In genomic region chr13:95777651-95778391, GRCm38 (mm10) we compare ENCODE assay signal across 12 mouse cellular contexts.
DNase-seq lines count a peak whose midpoint lies in the region; ATAC-seq and TF ChIP-seq lines count a peak whose summit lies in the region.
"Had no signal": no experiment of that assay in that cellular context is flagged by ENCODE, and none has a peak within 500 bp of the region (broad histone marks: within the 10 kb centered on the region; RNA-seq: fewer than 3 reads in every experiment).

No protein-coding gene starts in this region.

- intact Hi-C loops in heart, postnatal 10 days (cut with DNase I) = loop anchor here (2.0 to 5.0 kb wide), 2 partner anchors 114 to 173 kb away; partner anchors contain the start of gene Iqgap2

- WGBS in hindbrain, postnatal 0 days = 73% methylated on average over 5 of the region's 5 CpGs
- 93% methylated on average over 5 of the region's 5 CpGs for WGBS in hindbrain, embryonic 12.5 days
- WGBS in stomach, embryonic 16.5 days = 83% methylated on average over 5 of the region's 5 CpGs
- 85% methylated on average over 5 of the region's 5 CpGs for WGBS in stomach, postnatal 0 days
- 80% methylated on average over 5 of the region's 5 CpGs for WGBS in embryonic facial prominence, embryonic 12.5 days

- H3K36me3 ChIP-seq in hindbrain, postnatal 0 days (ENCODE audit: insufficient read depth, low read length) = no peaks in the 10 kb centered on the region
- no peaks in the 10 kb centered on the region for H3K36me3 ChIP-seq in hindbrain, embryonic 12.5 days
- H3K36me3 ChIP-seq in stomach, embryonic 16.5 days (ENCODE audit: control insufficient read depth, insufficient read depth, low read length) = no peaks in the 10 kb centered on the region
- H3K36me3 ChIP-seq in stomach, postnatal 0 days (ENCODE audit: control insufficient read depth, insufficient read depth, low read length) = no peaks in the 10 kb centered on the region
- no peaks in the 10 kb centered on the region for H3K36me3 ChIP-seq in embryonic facial prominence, embryonic 12.5 days
- H3K36me3 ChIP-seq: heart, embryonic 12.5 days; lung, embryonic 15.5 days had no signal

- H3K4me1 ChIP-seq in hindbrain, postnatal 0 days (ENCODE audit: insufficient read depth, low read length) = no peaks in the 10 kb centered on the region; the same call in 1 of the 2 replicates
- peaks cover 55% of the 10 kb centered on the region for H3K4me1 ChIP-seq in hindbrain, embryonic 12.5 days
- H3K4me1 ChIP-seq in stomach, embryonic 16.5 days (ENCODE audit: control insufficient read depth, insufficient read depth, low read length) = peaks cover 39% of the 10 kb centered on the region
- H3K4me1 ChIP-seq in stomach, postnatal 0 days (replicated peaks; ENCODE audit: control insufficient read depth, insufficient read depth) = peaks cover 6% of the 10 kb centered on the region; the same call in 1 of the 2 replicates
- peaks cover 46% of the 10 kb centered on the region for H3K4me1 ChIP-seq in embryonic facial prominence, embryonic 12.5 days

- no peak overlapping the region for H3K27ac ChIP-seq in hindbrain, postnatal 0 days
- no peak overlapping the region for H3K27ac ChIP-seq in hindbrain, embryonic 12.5 days
- no peak overlapping the region for H3K27ac ChIP-seq in stomach, embryonic 16.5 days (ENCODE audit: low read length)
- no peak overlapping the region for H3K27ac ChIP-seq in stomach, postnatal 0 days (replicated peaks)
- 0 out of 2 replicates have a peak overlapping the region, but pooled peaks have one; percentile 52 for H3K27ac ChIP-seq in embryonic facial prominence, embryonic 12.5 days
- H3K27ac ChIP-seq: forebrain, embryonic 13.5 days; kidney, postnatal 0 days; lung, embryonic 15.5 days had no signal

- no peaks in the 10 kb centered on the region for H3K27me3 ChIP-seq in hindbrain, postnatal 0 days (ENCODE audit: insufficient read depth, low read length)
- H3K27me3 ChIP-seq in hindbrain, embryonic 12.5 days = no peaks in the 10 kb centered on the region
- H3K27me3 ChIP-seq in stomach, embryonic 16.5 days (ENCODE audit: control insufficient read depth, insufficient read depth, low read length) = no peaks in the 10 kb centered on the region
- no peaks in the 10 kb centered on the region for H3K27me3 ChIP-seq in stomach, postnatal 0 days (ENCODE audit: control insufficient read depth, insufficient read depth, low read length)
- no peaks in the 10 kb centered on the region for H3K27me3 ChIP-seq in embryonic facial prominence, embryonic 12.5 days
- H3K27me3 ChIP-seq: forebrain, embryonic 13.5 days; lung, embryonic 15.5 days had no signal

- DNase-seq in hindbrain, postnatal 0 days (ENCODE audit: low spot score) = peak; percentile 27
- no peak for DNase-seq in stomach, postnatal 0 days (ENCODE audit: low spot score)
- no peak for DNase-seq in adrenal gland, postnatal 25 days
- DNase-seq in T-cell, adult 2 months (ENCODE audit: low spot score) = no peak
- no peak for DNase-seq in heart, postnatal 10 days

- no peak overlapping the region for H3K4me2 ChIP-seq in hindbrain, postnatal 0 days (ENCODE audit: low read depth, low read length)
- H3K4me2 ChIP-seq in hindbrain, embryonic 12.5 days (replicated peaks) = no peak overlapping the region
- 0 out of 2 replicates have a peak overlapping the region, but pooled peaks have one; percentile 1 for H3K4me2 ChIP-seq in stomach, embryonic 16.5 days (ENCODE audit: low read depth, low read length)
- H3K4me2 ChIP-seq in stomach, postnatal 0 days (replicated peaks; ENCODE audit: low read depth) = no peak overlapping the region
- H3K4me2 ChIP-seq in embryonic facial prominence, embryonic 12.5 days (replicated peaks) = no peak overlapping the region
- H3K4me2 ChIP-seq: forebrain, embryonic 13.5 days; heart, embryonic 12.5 days; lung, embryonic 15.5 days had no signal

- H3K4me3 ChIP-seq in hindbrain, postnatal 0 days (ENCODE audit: low read length) = no peak overlapping the region
- no peak overlapping the region for H3K4me3 ChIP-seq in hindbrain, embryonic 12.5 days
- no peak overlapping the region for H3K4me3 ChIP-seq in stomach, embryonic 16.5 days (replicated peaks; ENCODE audit: low read length)
- no peak overlapping the region for H3K4me3 ChIP-seq in stomach, postnatal 0 days (ENCODE audit: low read depth, low read length)
- H3K4me3 ChIP-seq in embryonic facial prominence, embryonic 12.5 days = no peak overlapping the region
- H3K4me3 ChIP-seq: forebrain, embryonic 13.5 days; heart, embryonic 12.5 days; lung, embryonic 15.5 days had no signal

- no peak overlapping the region for H3K9ac ChIP-seq in hindbrain, postnatal 0 days (replicated peaks; ENCODE audit: low read length)
- H3K9ac ChIP-seq in hindbrain, embryonic 12.5 days = no peak overlapping the region
- 0 out of 2 replicates have a peak overlapping the region, but pooled peaks have one; percentile 12 for H3K9ac ChIP-seq in stomach, embryonic 16.5 days (ENCODE audit: low read length)
- no peak overlapping the region for H3K9ac ChIP-seq in stomach, postnatal 0 days (ENCODE audit: low read length)
- H3K9ac ChIP-seq in embryonic facial prominence, embryonic 12.5 days = no peak overlapping the region
- H3K9ac ChIP-seq: forebrain, embryonic 13.5 days; heart, embryonic 12.5 days; lung, embryonic 15.5 days had no signal

- TF ChIP-seq EP300 in stomach, postnatal 0 days (optimal IDR thresholded peaks at IDR 0.05) = no peak

- no peak for TF ChIP-seq CTCF in hindbrain, postnatal 0 days (IDR thresholded peaks at IDR 0.05; ENCODE audit: low read depth)
- TF ChIP-seq CTCF in stomach, postnatal 0 days (IDR thresholded peaks at IDR 0.05; ENCODE audit: low read depth) = no peak

- no peak for ATAC-seq in hindbrain, postnatal 0 days
- ATAC-seq in hindbrain, embryonic 12.5 days (ENCODE audit: low FRiP score) = no peak
- no peak for ATAC-seq in stomach, embryonic 16.5 days (ENCODE audit: insufficient read depth, low FRiP score)
- ATAC-seq in stomach, postnatal 0 days (ENCODE audit: low FRiP score, low TSS enrichment) = no peak
- no peak for ATAC-seq in embryonic facial prominence, embryonic 12.5 days (ENCODE audit: insufficient number of reproducible peaks, insufficient read depth, low FRiP score, low TSS enrichment)

- no peaks in the 10 kb centered on the region for H3K9me3 ChIP-seq in hindbrain, postnatal 0 days (ENCODE audit: low read length)
- no peaks in the 10 kb centered on the region for H3K9me3 ChIP-seq in hindbrain, embryonic 12.5 days (replicated peaks)
- no peaks in the 10 kb centered on the region for H3K9me3 ChIP-seq in stomach, embryonic 16.5 days (replicated peaks; ENCODE audit: control insufficient read depth, low read length)
- no peaks in the 10 kb centered on the region for H3K9me3 ChIP-seq in stomach, postnatal 0 days (ENCODE audit: control insufficient read depth, low read length)
- H3K9me3 ChIP-seq in embryonic facial prominence, embryonic 12.5 days = no peaks in the 10 kb centered on the region
- H3K9me3 ChIP-seq: forebrain, embryonic 13.5 days; heart, embryonic 12.5 days; lung, embryonic 15.5 days had no signal
